In the genomic region with DNA sequence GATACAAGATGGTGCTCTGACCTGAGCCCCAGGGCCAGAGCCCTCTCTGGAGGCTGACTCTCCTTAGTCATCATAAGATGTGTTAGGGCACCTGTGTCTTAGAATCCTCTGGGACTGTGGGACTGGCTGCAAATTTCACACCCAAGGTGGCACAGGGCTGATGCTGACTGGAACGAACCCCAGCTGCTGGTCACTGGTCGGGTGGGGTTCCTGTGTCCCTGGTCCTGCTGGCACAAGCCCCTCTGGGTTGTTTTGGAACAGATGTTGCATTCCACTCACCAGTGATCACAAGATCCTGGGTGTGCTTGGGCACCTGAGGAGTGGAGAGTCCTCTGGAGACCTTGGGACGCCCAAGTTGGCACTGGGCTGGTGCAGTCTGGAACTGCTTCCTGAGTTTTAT, we compare ENCODE assay signal across 32 mouse cellular contexts.
"Had no signal": no experiment of that assay in that cellular context is flagged by ENCODE, and none has a peak within 500 bp of the region (broad histone marks: within the 10 kb centered on the region; RNA-seq: fewer than 3 reads in every experiment).

No protein-coding gene starts in this region.

- H3K9ac ChIP-seq: limb, embryonic 12.5 days; limb, embryonic 13.5 days; limb, embryonic 15.5 days; liver, embryonic 12.5 days; liver, embryonic 13.5 days; liver, embryonic 14.5 days; liver, embryonic 15.5 days; liver, postnatal 0 days; lung, embryonic 14.5 days; lung, embryonic 15.5 days; midbrain, embryonic 12.5 days; midbrain, embryonic 13.5 days; midbrain, embryonic 15.5 days; neural tube, embryonic 12.5 days had no signal

- H3K4me3 ChIP-seq: limb, embryonic 10.5 days; limb, embryonic 12.5 days; limb, embryonic 13.5 days; limb, embryonic 15.5 days; liver, embryonic 12.5 days; liver, embryonic 13.5 days; liver, embryonic 15.5 days; lung, embryonic 15.5 days; megakaryocyte, embryonic 14.5 days; midbrain, embryonic 10.5 days; midbrain, embryonic 12.5 days; midbrain, embryonic 13.5 days; midbrain, embryonic 15.5 days; myocyte; neural tube, embryonic 12.5 days had no signal

- H3K27me3 ChIP-seq: limb, embryonic 12.5 days; limb, embryonic 13.5 days; limb, embryonic 15.5 days; liver, embryonic 12.5 days; liver, embryonic 13.5 days; liver, embryonic 15.5 days; lung, embryonic 15.5 days; megakaryocyte, embryonic 14.5 days; midbrain, embryonic 12.5 days; midbrain, embryonic 13.5 days; midbrain, embryonic 15.5 days; neural tube, embryonic 12.5 days had no signal

- H3K9me3 ChIP-seq: limb, embryonic 10.5 days; limb, embryonic 12.5 days; limb, embryonic 13.5 days; limb, embryonic 15.5 days; liver, embryonic 12.5 days; liver, embryonic 13.5 days; liver, embryonic 15.5 days; lung, embryonic 15.5 days; midbrain, embryonic 10.5 days; midbrain, embryonic 12.5 days; midbrain, embryonic 13.5 days; midbrain, embryonic 15.5 days; neural tube, embryonic 12.5 days had no signal

- H3K4me2 ChIP-seq: limb, embryonic 12.5 days; limb, embryonic 13.5 days; limb, embryonic 15.5 days; liver, embryonic 11.5 days; liver, embryonic 12.5 days; liver, embryonic 13.5 days; liver, embryonic 15.5 days; lung, embryonic 14.5 days; lung, embryonic 15.5 days; midbrain, embryonic 11.5 days; midbrain, embryonic 12.5 days; midbrain, embryonic 13.5 days; midbrain, embryonic 15.5 days; neural tube, embryonic 12.5 days had no signal

- ATAC-seq: liver, embryonic 12.5 days; liver, postnatal 0 days; lung, postnatal 0 days; midbrain, embryonic 13.5 days; midbrain, embryonic 15.5 days; midbrain, embryonic 16.5 days had no signal

- DNase-seq: left cerebral cortex, postnatal 4 days; liver; liver, embryonic 13.5 days; liver, postnatal 0 days; lung, adult 18-20 months; lung, adult 2 months; lung, embryonic 14.5 days; lung, postnatal 10 days; lung, postnatal 14 days; lung, postnatal 36 days; lung, postnatal 4 days; midbrain, embryonic 14.5 days had no signal

- H3K36me3 ChIP-seq: limb, embryonic 10.5 days; limb, embryonic 12.5 days; limb, embryonic 13.5 days; limb, embryonic 15.5 days; liver, embryonic 12.5 days; liver, embryonic 13.5 days; liver, embryonic 15.5 days; lung, embryonic 15.5 days; midbrain, embryonic 10.5 days; midbrain, embryonic 12.5 days; midbrain, embryonic 13.5 days; midbrain, embryonic 15.5 days; neural tube, embryonic 12.5 days had no signal

- H3K27ac ChIP-seq: limb, embryonic 10.5 days; limb, embryonic 12.5 days; limb, embryonic 13.5 days; limb, embryonic 15.5 days; liver, embryonic 12.5 days; liver, embryonic 13.5 days; liver, embryonic 14.5 days; liver, embryonic 15.5 days; lung, embryonic 15.5 days; macrophage; midbrain, embryonic 10.5 days; midbrain, embryonic 12.5 days; midbrain, embryonic 13.5 days; midbrain, embryonic 15.5 days; neural tube, embryonic 12.5 days had no signal

- H3K4me1 ChIP-seq: limb, embryonic 10.5 days; limb, embryonic 12.5 days; limb, embryonic 13.5 days; limb, embryonic 15.5 days; liver, embryonic 12.5 days; liver, embryonic 13.5 days; liver, embryonic 15.5 days; lung, embryonic 15.5 days; megakaryocyte, embryonic 14.5 days; midbrain, embryonic 10.5 days; midbrain, embryonic 12.5 days; midbrain, embryonic 13.5 days; midbrain, embryonic 15.5 days; neural tube, embryonic 12.5 days had no signal
